30 mouse cellular contexts compared by ENCODE assay signal in genomic region chrX:8288621-8289020, GRCm38 (mm10). TPM values are rescaled to one million over a fixed set of nuclear protein-coding genes. Genes with fewer than 3 reads are reported as not detected.
"Had no signal": no experiment of that assay in that cellular context is flagged by ENCODE, and none has a peak within 500 bp of the region (broad histone marks: within the 10 kb centered on the region; RNA-seq: fewer than 3 reads in every experiment).

No protein-coding gene starts in this region.

- H3K27me3 ChIP-seq: liver, embryonic 15.5 days; lung, embryonic 15.5 days; midbrain, embryonic 12.5 days; neural tube, embryonic 13.5 days; neural tube, embryonic 15.5 days had no signal

- H3K9me3 ChIP-seq: liver, embryonic 15.5 days; lung, embryonic 15.5 days; midbrain, embryonic 12.5 days; neural tube, embryonic 13.5 days; neural tube, embryonic 15.5 days had no signal

- DNase-seq: liver, postnatal 0 days; lung, adult 2 months; lung, postnatal 14 days; lung, postnatal 36 days; midbrain, embryonic 14.5 days; retina, postnatal 1 day; right cerebral cortex, adult 18-20 months; right cerebral cortex, postnatal 25 days; right cerebral cortex, postnatal 4 days; spleen, adult 18-20 months; thymus, adult 18-20 months; thymus, postnatal 14 days; thymus, postnatal 36 days had no signal

- H3K9ac ChIP-seq: liver, embryonic 15.5 days; liver, postnatal 0 days; lung, embryonic 15.5 days; midbrain, embryonic 12.5 days; neural tube, embryonic 13.5 days; neural tube, embryonic 15.5 days had no signal

- H3K4me1 ChIP-seq: liver, embryonic 15.5 days; lung, embryonic 15.5 days; midbrain, embryonic 10.5 days; midbrain, embryonic 12.5 days; neural tube, embryonic 13.5 days; neural tube, embryonic 15.5 days had no signal

- ATAC-seq: liver, postnatal 0 days; lung, postnatal 0 days had no signal

- H3K4me3 ChIP-seq: liver, embryonic 15.5 days; lung, embryonic 15.5 days; midbrain, embryonic 10.5 days; midbrain, embryonic 12.5 days; myocyte; neural tube, embryonic 13.5 days; neural tube, embryonic 15.5 days had no signal

- H3K36me3 ChIP-seq: liver, embryonic 15.5 days; lung, embryonic 15.5 days; midbrain, embryonic 10.5 days; midbrain, embryonic 12.5 days; neural tube, embryonic 13.5 days; neural tube, embryonic 15.5 days had no signal

- H3K4me2 ChIP-seq: liver, embryonic 15.5 days; lung, embryonic 15.5 days; midbrain, embryonic 12.5 days; neural tube, embryonic 13.5 days; neural tube, embryonic 15.5 days had no signal

- H3K27ac ChIP-seq: liver, embryonic 15.5 days; lung, embryonic 15.5 days; macrophage; midbrain, embryonic 10.5 days; midbrain, embryonic 12.5 days; neural tube, embryonic 13.5 days; neural tube, embryonic 15.5 days had no signal

RNA-seq across cellular contexts. Expression of gene Slc38a5, which starts 17.7 kb away (rescaled TPM):
- polyA plus RNA-seq: macrophage, myocyte had no signal

RNA-seq across cellular contexts. Expression of gene Ssxb10, which starts 38.6 kb away (rescaled TPM):
- total RNA-seq: megakaryocyte, adult 5-6 weeks; megakaryocyte-erythroid progenitor cell, adult 5-6 weeks; midbrain, postnatal 0 days had no signal
- polyA plus RNA-seq: liver, embryonic 15.5 days; liver, postnatal 0 days; lung, adult 2 months; lung, embryonic 15.5 days; lung, postnatal 0 days; macrophage; midbrain, embryonic 10.5 days; midbrain, embryonic 12.5 days; midbrain, embryonic 14.5 days; midbrain, postnatal 0 days; myocyte; neural tube, embryonic 11.5 days; neural tube, embryonic 13.5 days; neural tube, embryonic 15.5 days; small intestine, adult 2 months; stomach, embryonic 14.5 days; stomach, embryonic 16.5 days; thymus, postnatal 0 days had no signal
